Mouse (Mus musculus): ENCODE measurements around the gene Nelfa. TPM values are rescaled to one million over a fixed set of nuclear protein-coding genes. Genes with fewer than 3 reads are reported as not detected.
A peak's percentile ranks its signal among the peaks of the same experiment; 100 is the strongest.

The Nelfa gene
- total RNA-seq, 2 experiments from 2014 or later, result 17.9 to 18.2 TPM

DNA sequence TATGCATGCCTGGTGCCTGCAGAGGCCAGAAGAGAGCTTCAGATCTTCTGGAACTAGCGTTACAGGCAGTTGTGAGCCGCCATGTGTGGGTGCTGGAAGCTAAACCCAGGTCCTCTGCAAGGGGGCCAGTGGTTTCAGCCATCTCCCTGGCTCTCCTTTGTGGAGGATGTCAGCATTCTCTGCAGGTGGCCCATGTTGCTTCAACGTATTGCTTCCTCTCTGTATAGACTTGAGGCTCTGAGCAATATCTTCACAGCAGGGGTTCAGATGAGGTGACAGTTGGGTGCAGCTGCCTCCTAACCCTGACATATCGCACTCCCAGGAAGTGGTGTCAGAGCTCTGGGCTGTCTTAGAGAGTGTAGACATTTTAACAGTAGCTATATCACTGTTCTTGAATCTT lies 84.7 kb downstream of the Nelfa start:
- intact Hi-C loops (cut with DNase I), result no loop called here
- no peak for DNase-seq (ENCODE audit: extremely low spot score in 1 of 2, low spot score in 2 of 2)

Small RNAs within 50 kb of the gene (microRNA-seq; reads per million reads assigned to microRNA genes)
- gene Mir7024, result 3.7 reads per million, percentile 9 among the genes with 10 or more reads in this experiment

Other genes starting within 250 kb of the Nelfa start
- gene Fgfr3, start 214.7 kb downstream of the Nelfa start, total RNA-seq (2021), result 100 to 1,000 TPM in 1 of 2 experiments, 10 to 100 TPM in 1; 71.3 to 109 TPM
- gene Letm1, start 153.6 kb downstream of the Nelfa start, total RNA-seq (2021), result 100 to 1,000 TPM in 1 of 2 experiments, 10 to 100 TPM in 1; 99.6 to 113 TPM
- gene Nsd2, start 115.7 kb downstream of the Nelfa start, total RNA-seq (2021), result 100 to 1,000 TPM; 157 to 158 TPM
- gene Gm1673, start 47.0 kb upstream of the Nelfa start, total RNA-seq (2021), result 100 to 1,000 TPM; 144 to 149 TPM
- 10 to 100 TPM; 76.4 to 77.9 TPM for gene Nat8l, start 59.6 kb upstream of the Nelfa start, total RNA-seq (2021)
- gene Poln, start 233.0 kb upstream of the Nelfa start, total RNA-seq (2021), result 1 to 10 TPM in 1 of 2 experiments, under 1 TPM in 1; 0.69 to 1.0 TPM
- gene Haus3, start 233.1 kb upstream of the Nelfa start, total RNA-seq (2021), result 1 to 10 TPM; 5.1 to 5.9 TPM

Measured in left cerebral cortex, postnatal 10 days (tissue).